Mouse (Mus musculus) stomach, postnatal 0 days (tissue): ENCODE data around the gene Ctdspl. TPM values are rescaled to one million over a fixed set of nuclear protein-coding genes. Genes with fewer than 3 reads are reported as not detected.

ENCODE experiments used
- ATAC-seq: fragments of 200-750 bp; cut with Nextera tagmentation; 2 replicates; pipeline ENCODE4 v1.8.0; 2017; ENCODE audit not compliant: low FRiP score, low TSS enrichment
- DNase-seq: peaks from one replicate; pipeline ENCODE4 v3.0.0-alpha.2; 2016; ENCODE audit warnings: low spot score
- H3K27ac ChIP-seq: fragments of 300-500 bp; sonication (generic); replicated peaks from 2 replicates; pipeline ENCODE4 v1.5.1; 2014; ENCODE audit warnings: mild to moderate bottlenecking, control low read depth
- H3K27me3 ChIP-seq: fragments of 300-500 bp; sonication (generic); 2 replicates; pipeline ENCODE4 v1.6.1; 2014; ENCODE audit warnings: low read length; ENCODE audit not compliant: control insufficient read depth, insufficient read depth
- H3K36me3 ChIP-seq: fragments of 300-500 bp; sonication (generic); 2 replicates; pipeline ENCODE4 v1.6.1; 2014; ENCODE audit warnings: low read length, mixed read lengths; ENCODE audit not compliant: control insufficient read depth, insufficient read depth
- H3K4me1 ChIP-seq: fragments of 300-500 bp; sonication (generic); replicated peaks from 2 replicates; pipeline ENCODE4 v1.6.1; 2014; ENCODE audit warnings: antibody characterized with exemption; ENCODE audit not compliant: control insufficient read depth, insufficient read depth
- H3K4me2 ChIP-seq: fragments of 300-500 bp; sonication (generic); replicated peaks from 2 replicates; pipeline ENCODE4 v1.6.1; 2014; ENCODE audit warnings: low read depth, mild to moderate bottlenecking, control low read depth, moderate library complexity
- H3K4me3 ChIP-seq: fragments of 300-500 bp; sonication (generic); 2 replicates; pipeline ENCODE4 v1.5.1; 2014; ENCODE audit warnings: low read depth, low read length, control low read depth
- H3K9ac ChIP-seq: fragments of 300-500 bp; sonication (generic); 2 replicates; pipeline ENCODE4 v1.6.1; 2014; ENCODE audit warnings: mild to moderate bottlenecking, low read length, control low read depth, mixed read lengths
- H3K9me3 ChIP-seq: fragments of 300-500 bp; sonication (generic); 2 replicates; pipeline ENCODE4 v1.6.1; 2016; ENCODE audit warnings: low read length; ENCODE audit not compliant: control insufficient read depth
- CTCF ChIP-seq: IDR thresholded peaks from 2 replicates; pipeline ENCODE4 v1.5.1; 2016; ENCODE audit warnings: antibody characterized with exemption, low read depth, mild to moderate bottlenecking, moderate library complexity
- EP300 ChIP-seq: optimal IDR thresholded peaks from 2 replicates; pipeline ENCODE3; 2016; ENCODE audit warnings: antibody characterized with exemption
- WGBS: fragments of 180-500 bp; shearing (Covaris S2); extraction: QIAGEN DNeasy Blood & Tissue Kit; methylation state at CpG from one replicate; pipeline ENCODE4 v1.1.7; 2014; 5-methylcytosine and 5-hydroxymethylcytosine counted together
- polyA plus RNA-seq: library from polyadenylated mRNA; unstranded; fragments of >200 nt; fragmentation: Nextera tagmentation; extraction: Ambion mirVana; gene quantifications from 2 replicates; pipeline ENCODE4 v1.2.1, GENCODE M21; 2015

The Ctdspl gene
- polyA plus RNA-seq, 1 experiment from 2014 or later = 7.4 TPM

DNA sequence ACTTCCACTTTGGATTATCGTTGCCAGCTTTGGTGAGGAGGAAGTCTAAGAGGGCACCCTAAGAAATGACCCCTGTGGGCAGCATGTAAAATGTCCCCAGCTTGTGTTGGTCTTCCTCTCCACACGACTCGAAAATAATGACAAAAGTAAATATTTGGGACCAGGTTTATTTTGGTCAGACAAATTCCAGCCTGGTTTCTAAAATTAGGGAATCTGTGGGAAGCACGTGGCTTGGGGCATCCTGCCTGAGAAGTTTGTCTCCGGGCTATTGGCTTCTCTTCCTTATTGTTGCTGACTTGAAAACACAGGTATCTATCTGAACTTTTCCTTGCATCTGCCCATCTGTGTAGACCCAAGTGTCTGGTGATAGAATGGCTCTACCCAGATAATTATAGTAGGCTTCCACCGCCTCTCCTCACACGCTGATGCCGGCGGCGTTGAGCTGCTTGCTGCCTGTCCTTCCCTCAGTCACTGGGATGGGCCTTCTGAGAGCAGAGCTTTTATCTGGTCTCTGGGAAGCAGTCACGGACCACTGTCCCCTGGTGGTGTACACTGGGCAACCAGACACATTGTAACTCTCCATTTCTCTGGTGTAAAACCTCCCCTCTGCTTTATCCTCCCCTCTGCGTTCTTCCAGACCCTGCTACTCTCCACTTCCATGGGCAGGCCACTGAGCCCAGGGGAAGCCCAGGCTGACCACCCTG is 68.4 kb downstream of the Ctdspl start:
- no peaks in the 10 kb centered on the region; the same call in 1 of the 2 replicates for H3K4me1 ChIP-seq
- H3K4me3 ChIP-seq = no peak overlapping the region
- no peaks in the 10 kb centered on the region for H3K9me3 ChIP-seq
- no peaks in the 10 kb centered on the region for H3K36me3 ChIP-seq
- no peaks in the 10 kb centered on the region for H3K27me3 ChIP-seq
- ATAC-seq (no peak), DNase-seq (no peak)
- H3K9ac ChIP-seq = no peak overlapping the region
- peak overlapping the region; percentile 61 for H3K27ac ChIP-seq
- H3K4me2 ChIP-seq = peak overlapping the region; percentile 14; the same call in 1 of the 2 replicates
- WGBS = 66% methylated on average over 12 of the region's 12 CpGs
- TF ChIP-seq EP300 (no peak), CTCF (peak; percentile 15; the same call in 1 of the 2 replicates)

DNA sequence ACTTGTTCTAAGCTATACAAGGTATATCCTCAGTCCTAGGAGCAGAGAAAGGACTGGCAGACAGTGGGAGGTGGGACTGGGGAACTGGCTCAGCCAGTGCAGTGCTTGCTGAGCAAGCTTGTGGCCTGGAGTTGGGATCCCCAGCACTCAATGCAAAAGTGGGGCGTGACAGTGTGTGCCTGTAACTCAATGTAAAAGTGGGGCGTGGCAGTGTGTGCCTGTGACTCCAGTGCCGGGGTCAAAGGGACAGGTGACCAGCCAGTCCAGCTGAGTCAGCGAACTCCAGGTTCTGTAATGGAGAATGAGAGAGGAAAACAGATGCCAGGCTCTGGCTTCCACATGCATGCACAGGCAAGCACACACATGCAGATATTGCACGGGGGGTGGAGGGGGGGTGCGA is 69.3 kb downstream of the Ctdspl start:
- H3K9ac ChIP-seq = no peak overlapping the region
- no peaks in the 10 kb centered on the region for H3K36me3 ChIP-seq
- 57% methylated on average over 6 of the region's 6 CpGs for WGBS
- peak; percentile 84 for ATAC-seq
- no peak overlapping the region for H3K4me2 ChIP-seq
- peak; percentile 71 for DNase-seq
- H3K27me3 ChIP-seq = no peaks in the 10 kb centered on the region
- peak overlapping the region; percentile 61 for H3K27ac ChIP-seq
- H3K9me3 ChIP-seq = no peaks in the 10 kb centered on the region
- no peaks in the 10 kb centered on the region; the same call in 1 of the 2 replicates for H3K4me1 ChIP-seq
- no peak overlapping the region for H3K4me3 ChIP-seq
- no peak for TF ChIP-seq EP300
- no peak for TF ChIP-seq CTCF

DNA sequence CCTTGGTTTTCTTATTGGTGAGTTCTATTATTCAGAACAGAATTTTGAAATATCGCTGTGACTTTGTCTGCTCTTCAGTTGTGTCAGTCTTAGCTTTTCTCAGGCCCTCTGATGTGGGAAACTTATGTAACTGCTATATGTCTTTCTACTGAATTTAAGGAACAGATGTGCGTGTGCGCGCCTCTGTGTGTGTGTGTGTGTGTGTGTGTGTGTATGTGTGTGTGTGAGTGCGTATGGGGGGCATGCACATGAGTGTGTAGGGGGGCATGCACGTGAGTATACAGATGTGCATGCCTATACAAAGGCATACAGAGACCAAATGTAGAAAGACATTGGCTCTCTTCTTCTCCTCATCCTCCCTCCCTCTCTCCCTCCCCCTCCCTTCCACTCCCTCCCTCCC is 71.0 kb downstream of the Ctdspl start:
- 97% methylated on average over 6 of the region's 6 CpGs for WGBS
- Histone ChIP-seq H3K4me1 (0 out of 2 replicates have a peak, but pooled peaks cover 4% of the 10 kb centered on the region), H3K36me3 (no peaks in the 10 kb centered on the region), H3K27me3 (no peaks in the 10 kb centered on the region), H3K4me3 (no peak overlapping the region), H3K27ac (no peak overlapping the region), H3K9ac (no peak overlapping the region), H3K9me3 (no peaks in the 10 kb centered on the region), H3K4me2 (no peak overlapping the region)
- DNase-seq = no peak
- ATAC-seq = no peak
- no peak for TF ChIP-seq EP300
- TF ChIP-seq CTCF = no peak

DNA sequence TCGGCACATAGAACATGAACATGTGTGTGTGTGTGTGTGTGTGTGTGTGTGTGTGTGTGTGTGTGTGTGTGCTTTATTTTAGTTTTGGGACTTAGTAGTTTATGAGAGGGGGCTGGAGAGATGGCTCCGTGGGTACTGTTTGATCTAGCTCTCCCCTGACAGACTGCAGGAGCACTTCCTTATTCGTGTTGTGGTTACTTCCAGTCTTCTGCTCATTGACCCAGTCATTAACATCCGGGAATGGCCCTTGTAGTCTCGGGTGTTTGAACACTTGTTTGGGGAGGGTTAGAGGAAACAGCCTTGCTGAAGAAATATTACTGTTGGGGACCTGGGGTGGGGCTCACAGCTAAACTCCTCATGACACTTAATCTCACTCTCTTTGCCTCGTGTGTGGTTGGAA is 73.9 kb downstream of the Ctdspl start:
- H3K9ac ChIP-seq = no peak overlapping the region
- H3K4me2 ChIP-seq = no peak overlapping the region
- ATAC-seq (no peak), DNase-seq (no peak)
- H3K4me3 ChIP-seq = no peak overlapping the region
- no peaks in the 10 kb centered on the region for H3K9me3 ChIP-seq
- no peak for TF ChIP-seq EP300
- TF ChIP-seq CTCF = no peak
- H3K27ac ChIP-seq = no peak overlapping the region
- H3K4me1 ChIP-seq = 0 out of 2 replicates have a peak, but pooled peaks cover 4% of the 10 kb centered on the region
- H3K27me3 ChIP-seq = no peaks in the 10 kb centered on the region
- H3K36me3 ChIP-seq = no peaks in the 10 kb centered on the region
- 57% methylated on average over 6 of the region's 6 CpGs for WGBS

DNA sequence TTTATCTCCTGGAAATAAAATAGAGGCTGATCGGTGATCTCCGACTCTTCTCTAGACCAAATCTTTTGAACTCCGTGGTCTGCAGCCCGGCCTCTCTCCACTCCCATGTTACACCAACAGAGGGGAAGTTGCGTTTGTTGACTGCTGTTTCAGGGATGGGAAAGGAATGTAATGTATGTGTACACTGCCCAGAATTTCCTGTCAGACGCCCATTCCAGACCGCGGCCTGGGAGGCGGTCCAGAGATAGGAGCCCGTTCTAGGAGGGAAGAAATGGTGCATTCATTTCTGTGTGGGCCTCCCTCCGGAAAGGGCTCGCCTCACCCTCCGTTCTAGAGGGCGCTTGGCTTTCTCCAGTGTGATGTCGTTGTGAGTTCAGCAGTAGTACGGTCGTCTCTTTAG is 76.0 kb downstream of the Ctdspl start:
- no peak overlapping the region for H3K9ac ChIP-seq
- 28% methylated on average over 17 of the region's 17 CpGs for WGBS

DNA sequence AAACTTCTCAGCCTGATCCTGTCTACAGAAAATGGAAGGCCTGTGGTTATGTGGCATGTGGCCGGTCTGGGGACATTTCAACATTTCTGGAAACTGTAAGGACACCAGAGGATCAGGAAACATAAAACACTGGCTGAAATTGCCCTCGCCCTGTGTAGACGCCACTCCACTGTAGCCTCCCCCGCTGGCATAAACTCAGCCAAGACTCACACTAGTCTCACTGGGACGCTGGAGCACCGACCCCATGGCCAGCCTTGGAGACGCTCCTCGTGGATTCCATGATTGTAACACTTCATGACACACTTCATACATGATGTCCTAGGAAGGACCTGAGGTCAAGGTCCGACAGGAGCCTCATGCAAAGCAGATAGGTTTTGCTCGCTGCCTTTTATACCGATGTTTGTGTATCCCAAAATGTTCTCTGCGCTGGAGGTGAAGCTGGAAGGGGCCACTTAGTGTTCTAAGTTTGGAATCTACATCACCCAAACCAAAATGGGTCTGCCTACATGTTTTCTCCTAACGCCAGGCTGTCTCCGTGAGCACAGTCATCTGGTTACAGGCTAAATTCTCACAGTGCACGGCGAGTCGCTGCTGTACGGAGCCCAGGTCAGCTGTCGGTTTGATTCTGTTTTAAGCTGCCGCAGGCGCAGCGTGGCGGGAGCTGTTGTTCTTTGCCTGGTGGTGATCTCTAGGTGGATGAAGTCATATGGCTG is 77.9 kb downstream of the Ctdspl start:
- Histone ChIP-seq H3K27ac (no peak overlapping the region), H3K27me3 (no peaks in the 10 kb centered on the region), H3K9ac (no peak overlapping the region), H3K4me3 (no peak overlapping the region), H3K9me3 (no peaks in the 10 kb centered on the region), H3K4me2 (no peak overlapping the region), H3K4me1 (0 out of 2 replicates have a peak, but pooled peaks cover 4% of the 10 kb centered on the region), H3K36me3 (no peaks in the 10 kb centered on the region)
- 86% methylated on average over 23 of the region's 23 CpGs for WGBS
- ATAC-seq (no peak), DNase-seq (no peak)
- no peak for TF ChIP-seq CTCF
- no peak for TF ChIP-seq EP300

More for the DNA sequence above, 76.0 kb downstream of the Ctdspl start:
- no peaks in the 10 kb centered on the region for H3K27me3 ChIP-seq
- DNase-seq (no peak), ATAC-seq (0 out of 2 replicates have a peak, but pooled peaks have one; percentile 45)
- H3K27ac ChIP-seq = peak overlapping the region; percentile 53; the same call in 1 of the 2 replicates
- TF ChIP-seq EP300 (no peak), CTCF (0 out of 2 replicates have a peak, but pooled peaks have one; percentile 5)
- H3K4me1 ChIP-seq = 0 out of 2 replicates have a peak, but pooled peaks cover 4% of the 10 kb centered on the region
- H3K4me2 ChIP-seq = no peak overlapping the region; the same call in 1 of the 2 replicates
- H3K36me3 ChIP-seq = no peaks in the 10 kb centered on the region
- H3K4me3 ChIP-seq = no peak overlapping the region
- H3K9me3 ChIP-seq = no peaks in the 10 kb centered on the region
